Mouse (Mus musculus) lung, postnatal 10 days (tissue): Measurements from ENCODE around the gene Glt28d2.
A peak's percentile ranks its signal among the peaks of the same experiment; 100 is the strongest.

Experiments
- DNase-seq: peaks from one replicate; pipeline ENCODE4 v3.0.0; 2021

Gene Glt28d2

DNA sequence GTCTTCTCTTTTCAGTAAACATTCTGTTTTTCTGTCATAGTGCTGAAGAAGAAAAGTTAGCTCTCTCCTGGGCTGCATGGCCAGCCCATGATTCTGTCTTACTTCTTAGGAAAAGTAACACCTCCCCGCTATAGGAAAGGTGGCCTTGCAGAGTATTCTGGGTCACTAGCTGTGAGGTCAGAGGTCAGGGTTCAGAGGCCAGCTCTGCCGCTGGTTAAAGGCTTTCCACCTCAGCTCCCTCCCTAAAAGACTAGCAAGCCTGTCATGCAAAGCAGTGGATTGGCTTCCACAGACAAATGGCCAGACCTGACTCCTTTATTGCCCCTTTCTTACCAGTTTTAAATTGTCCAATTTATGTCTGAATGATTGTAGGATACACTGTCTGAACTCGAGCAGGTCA is 23.3 kb downstream of the Glt28d2 start:
- no peak for DNase-seq

DNA sequence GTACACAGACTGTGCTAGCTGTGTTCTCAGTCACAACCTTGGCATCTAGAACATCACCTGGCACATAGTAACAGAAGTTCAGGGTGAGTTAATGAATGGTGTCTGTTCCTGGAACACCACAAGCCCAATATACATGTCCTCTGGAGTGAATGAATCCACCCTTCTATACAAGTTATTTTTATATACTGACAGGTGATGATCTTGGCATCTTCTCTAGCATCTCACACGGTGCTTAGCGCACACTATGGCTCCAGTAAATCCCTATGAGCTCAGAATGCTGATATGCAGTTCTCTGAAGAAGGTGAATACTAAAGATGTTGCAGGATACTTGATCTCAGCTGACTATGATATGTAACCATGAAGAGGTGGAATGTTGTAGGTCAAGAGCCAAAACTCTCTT is 24.4 kb downstream of the Glt28d2 start:
- DNase-seq = no peak

DNA sequence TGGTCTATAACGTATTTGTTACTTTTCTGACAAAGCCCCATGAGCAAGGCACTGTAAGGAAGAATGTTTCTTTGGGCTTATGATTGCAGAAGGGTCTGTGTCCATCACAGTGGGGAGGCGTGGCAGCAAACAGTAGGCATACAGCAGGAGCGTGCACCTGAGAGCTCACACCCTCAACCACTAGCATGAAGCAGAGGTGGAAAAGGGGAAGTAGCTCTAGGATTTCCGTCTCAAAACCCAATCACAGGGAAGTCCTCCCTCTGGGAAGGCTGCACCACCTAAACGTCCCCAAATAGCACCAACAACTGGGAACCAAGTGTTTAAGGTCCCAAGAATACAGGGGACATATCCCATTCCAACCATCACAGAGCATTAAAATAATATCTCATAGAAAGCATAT is 26.3 kb downstream of the Glt28d2 start:
- DNase-seq = no peak

DNA sequence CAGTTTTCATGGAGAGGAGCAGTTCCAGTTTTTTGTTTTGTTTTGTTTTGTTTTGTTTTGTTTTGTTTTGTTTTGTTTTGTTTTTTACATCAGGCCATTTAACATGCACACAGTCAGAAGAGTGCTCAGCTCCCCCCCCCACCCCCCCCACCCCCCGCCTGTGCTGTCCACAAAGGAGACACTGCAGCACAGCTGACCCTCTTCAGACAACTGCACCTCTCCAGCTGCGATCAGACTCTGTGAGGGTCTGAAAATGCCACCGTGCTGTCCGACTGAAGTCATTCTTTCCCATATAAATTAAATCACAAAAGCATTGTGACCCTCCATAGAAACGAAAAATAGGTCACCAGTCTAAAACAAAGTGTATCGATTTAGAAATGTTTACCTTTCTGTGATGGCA is 28.0 kb downstream of the Glt28d2 start:
- no peak for DNase-seq

DNA sequence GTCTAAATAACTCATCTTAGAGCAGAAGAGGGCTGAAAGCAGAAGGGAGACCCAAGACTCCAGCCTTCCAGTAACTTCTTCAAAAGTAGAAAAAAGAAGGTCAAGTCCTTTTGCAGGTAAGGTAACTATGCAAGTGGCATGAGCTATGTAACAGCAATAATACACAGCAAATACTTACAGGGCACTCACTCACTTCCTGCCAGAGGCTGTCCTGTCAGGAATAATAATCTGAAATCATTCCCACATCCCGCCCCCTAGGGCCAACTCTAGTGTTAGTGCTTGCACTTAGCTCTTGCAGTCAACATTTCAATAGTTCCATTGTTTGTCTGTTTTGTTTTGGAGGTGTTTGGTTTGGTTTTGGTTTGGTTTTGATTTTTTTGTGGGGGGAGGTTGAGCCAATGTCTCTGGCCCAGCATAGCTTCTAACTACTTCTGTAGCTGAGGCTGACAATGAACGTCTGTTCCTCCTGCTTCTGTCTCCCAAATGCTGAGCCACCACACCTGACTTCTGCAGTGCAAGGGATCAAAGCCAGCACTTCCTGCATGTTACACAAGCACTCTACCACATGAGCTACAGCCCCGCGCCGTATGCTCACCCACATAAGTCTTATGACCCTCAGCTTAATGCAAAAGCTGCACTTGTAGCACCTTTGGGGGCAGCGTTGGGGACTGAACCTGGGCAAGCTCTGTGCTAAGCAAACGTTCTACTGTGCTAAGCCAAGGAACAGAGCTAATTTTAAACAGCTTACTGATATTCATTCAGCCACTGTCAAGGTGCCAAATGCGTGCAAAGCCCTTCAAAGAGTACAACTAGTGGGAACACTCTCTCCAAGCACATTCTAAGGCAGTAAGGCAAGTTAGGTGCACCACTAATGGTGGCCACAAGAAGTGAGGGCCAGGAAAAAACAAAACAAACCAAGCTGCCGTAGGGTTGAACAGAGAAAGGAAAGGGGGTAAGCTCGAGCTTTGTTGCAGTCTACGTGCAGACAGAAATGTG is 28.9 kb downstream of the Glt28d2 start:
- peak; percentile 46 for DNase-seq

DNA sequence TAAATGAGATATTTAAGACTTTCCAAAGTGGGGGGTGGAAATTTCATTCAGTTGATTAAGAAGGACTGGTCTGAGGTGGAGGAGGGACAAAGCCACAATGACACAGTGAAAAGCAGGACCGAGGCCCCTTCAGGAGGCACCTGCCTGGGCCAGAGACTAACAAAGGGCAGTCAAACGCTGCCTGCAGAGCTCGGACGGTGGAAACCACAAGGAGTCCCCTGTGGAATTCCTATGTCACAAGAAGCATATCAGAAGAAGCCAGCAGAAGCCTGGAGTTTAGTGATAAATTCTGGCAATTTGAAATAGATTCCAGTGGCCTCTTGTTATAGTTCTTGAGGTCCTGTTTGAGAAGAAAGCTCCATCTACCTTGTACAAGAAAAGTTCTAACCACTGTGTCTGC is 30.2 kb downstream of the Glt28d2 start:
- no peak for DNase-seq

DNA sequence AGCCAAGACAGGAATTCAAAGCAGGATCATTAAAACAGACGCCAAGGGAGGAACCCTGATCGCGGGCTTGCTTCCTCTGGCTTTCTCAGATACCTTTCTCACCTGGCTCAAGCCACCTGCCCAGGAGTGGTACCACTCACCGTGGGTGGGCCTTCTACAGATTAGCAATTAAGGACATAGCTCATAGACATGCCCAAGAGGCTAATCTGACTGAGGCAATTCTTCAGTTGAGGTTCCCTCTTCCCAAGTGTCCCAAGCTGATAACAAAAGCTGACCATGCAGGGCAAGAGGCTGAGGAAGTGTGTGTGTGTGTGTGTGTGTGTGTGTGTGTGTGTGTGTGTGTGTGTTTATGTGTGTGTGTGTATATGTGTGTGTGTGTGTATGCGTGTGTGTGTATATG is 31.4 kb downstream of the Glt28d2 start:
- DNase-seq = no peak

DNA sequence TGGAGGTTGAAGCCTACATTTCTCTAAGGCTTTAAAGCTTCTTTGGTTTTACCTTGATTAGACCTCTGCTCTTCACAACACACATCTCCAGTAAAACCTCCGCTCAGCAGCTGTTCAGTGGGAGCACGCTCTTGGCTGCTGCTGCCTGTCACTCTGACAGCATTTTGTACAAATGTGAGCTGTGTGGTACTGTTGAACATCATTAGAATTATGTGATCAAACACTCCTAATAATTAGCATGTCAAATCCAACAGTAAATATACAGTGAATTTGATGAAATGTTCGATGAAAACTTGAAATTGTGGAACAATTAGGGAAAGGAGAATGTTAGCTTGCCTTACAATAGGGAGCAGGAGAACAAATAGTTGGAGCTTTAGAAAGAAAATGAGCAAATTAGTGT is 32.3 kb downstream of the Glt28d2 start:
- no peak for DNase-seq

DNA sequence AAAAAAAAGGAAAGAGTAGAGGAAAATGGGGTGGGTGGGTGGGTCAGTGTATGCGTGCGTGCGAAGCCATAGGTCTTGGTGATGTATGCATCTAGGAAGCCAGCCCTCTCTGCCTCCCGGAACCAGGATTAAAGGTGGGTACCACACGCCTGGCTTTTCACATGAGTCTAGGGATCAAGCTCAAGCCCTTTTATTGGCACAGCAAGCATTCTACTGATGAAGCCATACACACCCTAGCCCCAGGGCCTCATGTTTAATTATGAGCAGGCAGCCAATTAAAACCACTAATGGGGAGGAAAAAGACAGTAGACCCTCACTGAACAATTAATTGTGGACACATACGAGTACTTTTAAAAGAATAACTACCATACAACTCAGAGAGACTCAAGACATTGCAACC is 33.2 kb downstream of the Glt28d2 start:
- no peak for DNase-seq

DNA sequence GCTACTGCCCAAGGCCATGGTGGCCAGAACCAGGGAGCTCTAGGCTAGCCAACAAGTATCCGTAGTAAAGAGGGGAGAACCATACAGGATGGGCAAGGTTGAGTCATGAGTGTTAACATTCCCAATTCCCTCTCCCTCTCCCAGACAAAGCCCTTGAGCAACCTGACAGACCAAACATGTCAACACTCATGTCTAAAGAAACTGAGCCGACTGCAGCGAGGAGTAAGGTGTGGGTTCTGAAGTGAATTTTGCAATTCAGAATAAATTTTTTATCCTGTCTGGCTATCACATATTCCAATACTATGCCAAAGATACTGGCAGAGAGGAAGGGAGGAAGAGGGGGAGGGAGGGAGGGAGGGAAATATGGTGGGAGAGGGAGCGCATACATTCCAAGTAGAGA is 33.6 kb downstream of the Glt28d2 start:
- no peak for DNase-seq

DNA sequence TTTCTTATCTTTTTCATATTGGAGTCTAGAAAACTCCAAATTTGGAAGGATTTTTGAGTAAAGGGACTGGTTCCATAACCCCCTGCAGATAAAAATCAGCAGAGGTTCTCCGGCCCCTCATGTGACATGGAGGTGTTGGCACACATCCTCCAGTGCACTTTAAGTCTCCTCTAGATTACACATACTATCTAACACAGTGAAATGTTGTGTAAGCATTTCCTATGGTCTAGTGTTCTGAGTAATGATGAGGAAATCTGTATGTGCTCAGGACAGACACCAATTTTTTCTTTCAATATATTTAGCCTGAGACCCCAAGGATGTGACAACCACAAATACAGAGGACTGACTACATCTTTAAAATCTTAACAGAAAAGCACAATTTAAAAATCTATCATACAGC is 37.2 kb downstream of the Glt28d2 start:
- no peak for DNase-seq

DNA sequence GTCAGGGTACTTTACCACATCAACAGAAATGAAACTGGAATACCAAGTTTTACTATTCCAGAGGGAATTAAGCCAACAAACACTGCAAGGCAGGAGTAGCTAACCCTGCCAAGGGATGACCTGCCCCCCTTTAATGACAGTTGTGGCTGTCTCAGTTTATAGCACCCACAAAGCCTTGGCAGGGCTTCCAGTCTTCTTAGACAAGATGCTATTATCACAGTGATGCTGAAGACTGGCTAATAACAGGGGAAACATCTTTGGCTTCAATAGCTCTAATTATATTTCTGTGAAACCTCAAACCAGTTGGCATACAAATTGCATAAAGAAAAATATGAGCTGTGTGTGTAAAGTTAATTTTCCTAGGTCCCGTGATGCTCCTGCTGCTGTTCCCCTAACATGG is 41.0 kb downstream of the Glt28d2 start:
- peak; percentile 14 for DNase-seq

DNA sequence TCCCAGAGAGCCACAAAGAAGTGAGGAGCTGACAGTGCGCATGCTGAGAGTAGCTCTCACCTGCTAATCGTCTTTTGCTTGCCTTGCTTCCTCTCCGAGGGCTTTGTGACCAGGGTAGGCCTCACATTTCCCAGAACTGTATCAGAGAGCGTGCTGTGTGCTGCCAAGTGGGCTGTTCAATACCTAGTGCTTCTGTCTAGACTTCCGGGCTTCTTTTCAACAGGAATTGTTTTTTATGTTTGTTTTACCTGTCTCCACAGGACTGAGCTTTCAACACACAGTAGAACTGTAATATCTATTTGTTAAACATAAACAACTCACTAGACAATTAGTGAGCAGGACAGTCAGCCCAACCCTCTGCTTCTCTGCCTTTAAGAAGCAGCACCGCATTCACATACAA is 42.0 kb downstream of the Glt28d2 start:
- no peak for DNase-seq

DNA sequence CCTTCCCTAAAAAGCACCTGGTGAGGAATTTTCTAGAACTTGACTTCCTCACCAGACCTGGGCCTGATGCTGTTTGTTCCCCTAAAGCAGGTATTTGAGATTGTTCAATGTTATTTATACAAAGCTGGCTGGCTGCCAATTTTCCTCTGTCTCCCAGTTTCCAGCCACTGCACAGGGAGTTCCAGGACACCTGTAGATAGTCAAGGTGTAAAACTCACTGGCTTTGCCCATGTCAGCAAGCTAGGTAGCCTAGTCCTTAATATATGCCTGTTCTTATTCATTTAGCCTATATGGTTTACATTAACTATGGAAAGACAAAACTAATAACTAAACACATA is 44.5 kb downstream of the Glt28d2 start:
- peak; percentile 18 for DNase-seq

DNA sequence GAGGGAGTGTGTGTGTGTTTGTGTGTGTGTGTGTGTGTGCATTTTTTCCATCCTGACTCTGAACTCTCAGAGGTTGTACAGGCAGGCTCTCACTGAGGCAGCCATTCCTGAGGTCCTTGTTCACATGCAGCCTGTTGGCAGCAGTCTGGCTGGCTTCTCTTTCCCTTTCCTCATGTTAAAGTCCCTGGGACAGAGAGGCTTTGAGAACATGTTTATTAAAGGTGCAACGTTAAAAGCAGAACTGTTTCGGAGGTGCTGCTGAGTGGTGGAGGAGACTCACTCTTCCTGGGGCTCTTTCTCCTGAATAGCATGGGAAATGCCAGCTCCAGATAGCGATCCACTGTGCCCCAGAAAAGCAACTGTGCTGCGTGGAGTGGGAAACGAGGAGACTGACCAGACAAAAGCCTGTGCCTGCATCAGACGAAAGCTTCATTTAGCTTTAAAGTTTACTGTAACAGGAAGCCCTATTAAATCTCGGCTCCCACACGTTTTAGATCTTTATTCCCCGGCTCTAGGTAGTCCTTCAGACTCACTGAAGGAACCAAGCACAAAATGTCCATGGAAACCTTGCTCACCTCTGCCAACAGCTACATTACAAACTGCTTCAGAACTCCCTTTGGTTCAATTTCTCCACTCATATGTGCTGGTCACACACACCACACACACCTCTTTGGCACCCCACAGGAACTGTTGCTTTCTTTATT is 45.0 kb downstream of the Glt28d2 start:
- DNase-seq = no peak

DNA sequence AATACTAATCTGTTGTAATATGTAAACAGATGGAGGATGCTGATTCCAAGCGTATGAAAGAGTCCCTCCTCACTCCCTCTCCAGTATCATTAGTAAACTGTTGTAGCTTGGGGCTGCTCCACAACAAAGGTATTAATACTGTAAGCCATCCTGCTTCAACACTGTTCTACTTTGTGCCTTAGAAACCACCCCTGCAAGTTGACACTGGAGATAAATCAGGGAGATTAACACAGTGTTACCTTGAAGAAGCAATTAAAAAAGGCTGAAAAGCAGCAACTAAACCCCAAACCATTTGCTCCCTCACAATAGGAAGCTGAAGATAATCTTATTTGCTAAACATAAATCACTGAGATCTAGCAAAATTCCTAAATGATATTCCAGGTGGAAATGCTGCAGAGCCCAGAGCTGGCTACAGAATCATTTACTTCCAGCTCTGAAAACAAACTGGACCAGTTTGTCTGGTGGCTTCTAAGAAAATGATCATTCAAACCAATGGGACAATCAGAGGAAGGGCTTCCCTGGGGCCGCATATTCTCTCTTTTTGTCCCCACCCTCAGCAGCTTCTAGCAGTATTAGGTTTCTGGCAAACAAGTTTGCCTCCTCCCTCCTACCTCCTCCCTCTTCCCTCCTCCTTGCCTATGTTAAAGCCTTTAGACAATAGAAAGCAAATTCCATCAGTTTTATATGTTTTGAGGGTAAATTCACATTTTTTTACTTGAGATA is 45.7 kb downstream of the Glt28d2 start:
- no peak for DNase-seq

DNA sequence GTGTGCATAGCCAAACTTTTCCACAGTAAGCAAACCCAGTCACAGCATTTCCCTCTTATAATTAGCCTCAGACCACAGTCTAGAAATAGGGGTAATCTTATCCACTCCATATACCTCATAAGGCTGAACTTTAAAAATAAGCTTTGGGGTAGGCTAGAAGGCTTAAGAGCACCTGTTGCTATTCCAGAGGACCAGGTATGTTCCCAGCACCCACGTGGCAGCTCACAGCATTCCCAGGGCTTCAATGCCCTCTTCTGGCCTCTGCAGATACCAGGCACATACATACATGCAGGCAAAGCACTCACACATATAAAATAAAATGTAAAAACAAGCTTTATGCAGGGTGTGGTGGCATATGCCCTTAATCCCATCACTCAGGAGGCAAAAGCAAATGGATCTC is 53.7 kb downstream of the Glt28d2 start:
- DNase-seq = no peak

DNA sequence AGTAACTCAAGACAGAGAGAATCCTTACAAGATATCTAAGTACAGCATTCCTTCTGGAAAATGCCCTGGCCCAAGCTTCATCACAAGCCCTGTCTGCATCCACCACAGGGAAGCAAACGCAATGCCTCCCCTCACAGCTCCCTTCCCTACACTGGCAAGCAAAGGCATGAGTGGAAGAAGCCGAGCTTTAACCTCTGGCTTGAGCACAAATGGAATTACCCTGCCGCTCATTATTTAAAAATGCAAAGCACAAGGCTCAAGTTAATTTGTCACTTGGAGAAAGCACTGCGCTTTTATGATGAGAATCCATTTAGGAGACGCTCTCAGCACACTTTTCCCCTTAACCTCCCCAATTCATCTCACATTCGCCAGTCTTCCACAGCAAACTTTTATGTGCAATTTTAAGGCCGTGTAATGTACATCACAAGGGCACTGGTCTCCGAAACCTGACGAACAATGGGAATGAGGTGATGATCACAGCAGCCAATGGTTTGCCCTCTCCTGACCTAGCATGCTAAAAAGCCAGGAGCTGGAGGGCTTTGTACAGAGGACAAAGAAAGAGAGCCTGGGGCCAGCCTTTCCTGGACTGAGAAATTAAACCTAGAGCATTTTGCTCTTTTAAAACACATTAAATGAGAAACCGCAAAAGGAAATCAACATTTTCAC is 54.7 kb downstream of the Glt28d2 start:
- no peak for DNase-seq

DNA sequence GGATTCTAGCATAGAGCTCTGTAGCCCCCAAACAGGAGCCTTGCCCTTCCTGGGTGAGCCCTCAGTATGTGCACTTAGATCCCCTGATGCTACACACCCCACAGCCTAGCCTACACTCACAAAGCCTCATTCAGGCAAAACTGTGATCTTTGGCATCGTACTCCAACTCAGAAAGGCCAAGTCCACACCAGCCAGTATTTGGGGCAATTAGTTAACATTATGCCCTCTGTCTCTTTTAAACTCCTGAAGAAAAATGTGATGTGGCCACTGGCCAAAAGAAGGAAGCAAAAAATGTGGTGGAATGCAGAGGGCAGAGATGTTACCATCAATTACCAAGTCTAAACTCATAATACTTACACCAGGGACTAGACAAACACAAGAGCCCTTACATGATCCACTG is 55.5 kb downstream of the Glt28d2 start:
- DNase-seq = no peak

DNA sequence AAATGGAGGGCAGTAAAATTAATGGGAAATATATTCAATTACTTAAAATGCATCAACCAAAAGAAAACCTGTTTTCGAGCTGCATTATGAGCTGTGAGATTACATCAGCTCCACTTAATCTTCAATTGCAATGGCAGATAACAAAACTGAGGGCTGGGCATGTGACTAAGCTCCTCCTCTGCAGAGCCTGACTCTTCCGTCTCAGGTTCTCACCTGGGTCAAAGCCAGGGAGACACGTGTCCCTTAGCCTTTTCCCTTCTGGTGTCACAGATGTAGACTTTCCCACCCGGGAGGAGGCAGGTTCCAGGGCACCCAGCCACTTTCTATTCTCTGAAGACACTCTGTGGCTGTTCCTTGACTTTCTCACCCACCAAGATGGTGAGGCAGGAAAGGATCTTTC is 58.3 kb downstream of the Glt28d2 start:
- peak; percentile 16 for DNase-seq

DNA sequence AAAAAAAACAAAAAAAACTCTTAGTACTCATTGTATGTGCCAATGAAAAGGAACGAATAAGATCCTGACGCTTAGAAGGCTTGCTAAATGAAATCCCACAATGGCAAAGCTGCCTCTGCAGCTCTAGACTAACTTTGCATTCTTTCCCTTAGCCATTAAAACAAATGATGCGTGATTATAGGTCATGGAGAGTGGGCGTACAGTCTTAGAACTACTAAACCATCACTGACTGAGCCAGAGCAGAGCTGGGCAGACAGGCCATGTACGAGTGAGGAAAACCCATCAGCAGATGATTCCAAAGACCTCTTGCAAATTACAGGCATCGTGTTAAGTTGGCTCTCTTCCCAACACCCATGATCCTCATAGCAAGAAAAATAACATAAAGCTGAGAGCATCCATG is 59.5 kb downstream of the Glt28d2 start:
- DNase-seq = no peak

DNA sequence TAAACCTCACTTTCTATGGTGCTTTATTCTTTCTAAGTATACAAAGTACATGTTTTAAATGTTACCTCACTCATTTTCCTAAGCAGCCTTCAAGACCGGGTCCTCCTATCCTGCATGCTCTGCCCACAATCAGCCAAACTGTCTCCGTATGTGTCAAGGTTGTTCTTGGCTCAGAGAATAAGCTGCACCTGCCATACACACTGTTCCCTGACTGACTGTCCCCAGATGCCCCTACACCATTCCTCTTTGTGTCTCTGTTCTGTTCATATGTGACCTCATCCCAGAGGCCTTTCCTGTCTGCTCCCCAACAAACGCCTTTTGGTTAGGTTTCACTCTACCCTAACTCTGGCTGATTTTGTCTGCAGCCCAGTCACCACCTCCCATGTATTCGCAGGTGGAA is 60.0 kb downstream of the Glt28d2 start:
- no peak for DNase-seq

DNA sequence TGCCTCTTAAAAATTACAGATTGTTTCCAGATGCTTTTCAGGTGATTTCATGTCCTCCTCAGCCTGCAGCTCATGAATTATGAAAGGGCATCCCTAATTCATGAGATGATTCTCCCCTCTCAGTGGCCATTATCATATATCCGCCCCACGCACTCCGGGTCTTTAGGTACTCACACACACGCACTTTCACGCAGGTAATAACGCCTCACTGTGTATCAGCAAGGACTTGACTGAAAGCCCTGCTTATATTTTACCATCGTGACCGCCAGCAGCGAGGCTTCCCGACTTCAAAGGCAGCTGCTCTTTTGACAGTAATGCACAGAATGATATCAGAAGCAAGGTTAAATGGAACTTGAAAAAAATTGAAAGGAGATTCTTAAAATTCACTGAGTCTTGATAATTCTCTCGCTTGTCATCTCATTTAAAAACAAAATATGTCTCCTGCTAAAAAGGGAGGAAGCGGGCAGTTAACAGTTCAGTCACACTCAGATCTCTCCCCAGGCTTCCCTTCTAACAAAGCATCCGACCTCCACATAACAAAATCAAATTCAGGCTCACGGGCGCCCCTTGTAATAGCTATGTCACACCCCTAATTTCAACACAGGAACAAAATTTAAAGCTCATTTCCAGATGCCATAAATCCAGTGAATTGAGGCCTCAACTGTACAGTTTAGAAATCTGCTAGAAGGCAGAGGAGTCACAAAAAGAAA is 66.3 kb downstream of the Glt28d2 start:
- no peak for DNase-seq
